Mouse (Mus musculus): ENCODE measurements around the gene Arid3a.
A peak's percentile ranks its signal among the peaks of the same experiment; 100 is the strongest.

- TF ChIP-seq ZMIZ1 (IDR thresholded peaks at IDR 0.05; ENCODE audit: low read depth, low read length) (0 out of 2 replicates have a peak, but pooled peaks have one; percentile 24), POLR2A (IDR thresholded peaks at IDR 0.05; ENCODE audit: low read depth, low read length) (0 out of 2 replicates have a peak, but pooled peaks have one; percentile 36), CTCF (conservative IDR thresholded peaks at IDR 0.05 in 1 of 2, IDR thresholded peaks at IDR 0.05 in 1 of 2; ENCODE audit: low read depth in 2 of 2, low read length in 2 of 2) (no peak), EP300 (IDR thresholded peaks at IDR 0.05; ENCODE audit: low read length) (no peak)
These were observed 2.3 kb downstream of the Arid3a start for GRCm38 (mm10) chr10:79928907-79929701.
